Mouse (Mus musculus): Measurements from ENCODE around the gene Ltbr.

Ltbr gene

DNA sequence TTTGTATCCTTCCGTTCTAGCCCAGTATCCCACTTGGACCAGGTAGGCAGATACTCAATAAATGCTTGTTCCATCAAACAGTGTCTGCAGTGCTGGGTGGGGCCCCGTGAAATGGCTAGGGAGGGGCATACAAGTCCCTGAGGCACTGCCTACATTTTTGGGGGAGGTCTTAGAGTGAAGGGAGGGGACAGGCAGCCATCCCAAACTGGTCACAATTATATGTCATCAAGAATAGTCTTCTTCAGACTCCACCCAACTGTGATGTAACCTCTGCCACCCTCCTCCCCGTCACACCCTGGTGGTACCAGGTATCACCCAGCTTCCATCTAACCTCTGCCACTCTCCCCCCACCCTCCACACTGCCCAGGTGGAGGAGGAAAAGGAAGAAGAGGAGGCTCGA lies 31.2 kb upstream of the Ltbr start:
- no peak for DNase-seq (ENCODE audit: low spot score)

DNA sequence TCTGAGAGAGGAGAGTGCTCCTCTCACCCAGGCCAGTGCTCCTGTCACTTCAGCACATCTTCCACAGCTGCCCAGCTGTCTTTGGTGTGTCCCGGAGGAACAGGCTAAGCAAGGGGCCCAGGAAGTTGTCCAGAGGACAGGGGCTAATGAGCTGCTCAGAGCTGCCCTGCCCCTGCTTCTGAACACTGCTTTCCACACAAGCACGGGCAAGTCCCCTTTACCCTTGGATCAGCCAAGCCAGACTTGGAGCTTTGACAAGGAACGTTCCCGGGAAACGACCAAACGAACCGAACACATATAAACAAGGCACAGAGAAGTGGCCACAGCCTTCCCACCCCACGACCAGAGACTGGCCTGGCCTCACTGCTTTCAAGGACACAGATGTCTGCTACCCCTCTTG lies 30.4 kb upstream of the Ltbr start:
- no peak for DNase-seq (ENCODE audit: low spot score)

- no peak for DNase-seq (ENCODE audit: low spot score)
Observed at GRCm38 (mm10) chr6:125342198-125342597, 28.5 kb upstream of the Ltbr start.

- DNase-seq (ENCODE audit: low spot score): no peak
Observed at GRCm38 (mm10) chr6:125340244-125340643, 26.6 kb upstream of the Ltbr start.

GRCm38 (mm10) chr6:125338791-125339660 lies 25.3 kb upstream of the Ltbr start:
- no peak for DNase-seq (ENCODE audit: low spot score)

DNA sequence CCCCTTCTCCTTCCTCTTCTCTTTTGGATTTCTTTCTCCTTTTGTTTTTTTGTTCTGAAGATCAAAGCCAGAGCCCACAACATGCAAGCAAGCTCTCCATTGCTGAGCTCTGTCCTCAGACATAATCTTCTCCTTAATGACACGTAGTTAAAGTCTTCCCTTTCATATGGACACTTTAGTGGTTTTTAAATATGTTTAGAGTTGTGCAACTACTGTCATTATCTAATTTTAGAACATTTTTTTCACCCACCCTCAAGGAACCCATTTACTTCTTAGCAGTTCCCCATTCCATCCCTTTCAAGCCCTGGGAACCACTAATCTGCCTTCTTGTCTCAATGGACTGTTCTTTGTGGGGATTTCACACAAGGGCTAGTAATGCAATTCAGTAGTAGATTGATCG lies 20.7 kb upstream of the Ltbr start:
- no peak for DNase-seq (ENCODE audit: low spot score)

GRCm38 (mm10) chr6:125333112-125333899 lies 19.6 kb upstream of the Ltbr start:
- DNase-seq (ENCODE audit: low spot score): no peak

GRCm38 (mm10) chr6:125330626-125331326 lies 17.1 kb upstream of the Ltbr start:
- DNase-seq (ENCODE audit: low spot score): peak; percentile 41

GRCm38 (mm10) chr6:125328243-125328642 lies 14.6 kb upstream of the Ltbr start:
- DNase-seq (ENCODE audit: low spot score): no peak

- DNase-seq (ENCODE audit: low spot score): no peak
Observed at GRCm38 (mm10) chr6:125325337-125325736, 11.7 kb upstream of the Ltbr start.

GRCm38 (mm10) chr6:125323547-125323946 lies 9.9 kb upstream of the Ltbr start:
- DNase-seq (ENCODE audit: low spot score): no peak

DNA sequence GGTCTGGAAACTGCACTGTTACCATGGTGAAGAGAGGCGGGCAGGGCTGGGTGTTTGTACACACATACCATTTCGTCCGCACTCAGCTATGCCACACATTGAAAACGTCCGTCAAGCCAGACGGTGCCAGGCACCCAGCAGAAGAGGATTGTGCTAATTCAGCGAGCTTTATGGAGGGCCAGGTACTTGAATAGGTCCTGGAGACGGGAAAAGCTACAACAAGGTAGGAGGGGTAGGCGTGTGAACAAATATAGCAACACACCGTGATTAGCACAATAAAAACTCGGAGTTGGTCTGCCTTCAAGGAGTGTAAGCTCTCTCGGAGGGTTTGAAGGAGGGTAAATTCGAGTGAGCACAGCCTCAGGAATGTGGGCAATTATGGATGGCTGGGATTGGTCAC lies 9.1 kb upstream of the Ltbr start:
- no peak for DNase-seq (ENCODE audit: low spot score)

GRCm38 (mm10) chr6:125321114-125321855 lies 7.6 kb upstream of the Ltbr start:
- no peak for DNase-seq (ENCODE audit: low spot score)

DNA sequence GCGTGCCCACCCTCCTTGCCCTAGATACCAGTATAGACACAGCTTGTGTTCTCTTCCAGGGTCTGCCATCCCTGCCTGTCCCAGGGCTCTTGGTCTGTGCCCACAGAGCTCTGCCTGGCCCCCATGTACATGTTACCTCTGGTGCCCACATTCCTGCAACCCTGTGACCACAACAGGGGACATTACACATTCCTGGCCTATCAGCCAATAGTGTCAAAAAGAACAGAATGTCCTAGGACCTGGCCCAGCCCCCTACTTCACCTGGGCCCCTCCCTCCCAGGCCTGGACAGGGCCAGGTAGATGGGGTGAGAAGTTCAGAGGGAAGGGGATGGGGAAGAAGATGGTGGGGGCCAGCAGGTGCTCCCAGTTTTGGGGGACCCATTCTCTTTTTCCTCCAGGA lies 6.6 kb upstream of the Ltbr start, which contains the start of gene Scnn1a:
Gene Scnn1a (plus strand): TSS at position 337 of the 400 bp plus-strand sequence.
- no peak for DNase-seq (ENCODE audit: low spot score)

- DNase-seq (ENCODE audit: low spot score): no peak
Observed at GRCm38 (mm10) chr6:125319919-125320296, 6.2 kb upstream of the Ltbr start.

GRCm38 (mm10) chr6:125318981-125319918 lies 5.6 kb upstream of the Ltbr start:
- DNase-seq (ENCODE audit: low spot score): no peak

DNA sequence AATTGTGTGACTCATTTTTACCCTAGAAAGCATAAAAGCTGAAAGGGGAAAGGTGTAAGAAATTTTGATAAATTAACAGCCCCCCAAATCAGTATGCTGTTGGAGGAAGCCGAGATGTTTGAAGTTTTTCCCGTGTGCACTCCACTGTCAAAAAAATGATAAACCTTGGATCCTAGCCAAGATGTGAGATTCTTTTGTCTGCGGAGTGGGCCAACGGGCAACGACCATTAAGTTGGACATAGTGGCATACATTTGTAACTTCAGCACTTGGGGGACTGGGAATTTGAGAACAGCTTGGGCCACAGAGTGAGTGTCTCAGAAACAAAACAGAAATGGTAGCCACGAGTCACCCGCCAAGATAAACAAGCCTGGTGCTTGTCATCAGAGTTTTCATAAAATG lies 3.4 kb upstream of the Ltbr start:
- DNase-seq (ENCODE audit: low spot score): no peak

DNA sequence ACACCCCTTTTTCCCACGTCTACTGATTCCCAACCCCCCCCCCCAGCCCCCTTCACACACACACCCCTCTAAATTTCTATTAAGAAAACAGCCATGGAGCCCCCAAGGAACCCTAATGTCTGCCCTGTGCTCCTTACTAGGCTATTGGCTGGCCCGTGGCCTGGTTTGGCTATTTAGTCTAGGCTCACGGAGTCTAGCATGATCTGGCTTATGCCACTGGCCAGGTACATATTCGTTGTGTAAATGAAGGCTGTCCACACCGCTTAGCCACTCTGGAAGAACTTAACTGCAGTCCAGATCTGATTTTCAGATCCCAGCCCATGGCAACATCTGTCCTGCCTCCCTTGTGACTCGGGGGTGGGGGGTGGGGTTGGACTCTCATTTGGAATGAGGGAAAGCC lies 1.1 kb upstream of the Ltbr start:
- no peak for DNase-seq (ENCODE audit: low spot score)

GRCm38 (mm10) chr6:125314231-125314563 lies 512 bp upstream of the Ltbr start:
- no peak for DNase-seq (ENCODE audit: low spot score)

GRCm38 (mm10) chr6:125312581-125313355 lies 917 bp downstream of the Ltbr start:
- DNase-seq (ENCODE audit: low spot score): no peak

Data from left cerebral cortex, adult 11 months (tissue).